Mouse (Mus musculus): ENCODE data around the gene 4930444G20Rik. TPM values are rescaled to one million over a fixed set of nuclear protein-coding genes. Genes with fewer than 3 reads are reported as not detected.
"Not testable (repeated sequence)": the region's sequence is repeated elsewhere in the genome, so short reads cannot be mapped to it uniquely, and the experiment has no call there.

4930444G20Rik gene
- not detected in 2 replicates for polyA plus RNA-seq (2012; rRNA removed)

DNA sequence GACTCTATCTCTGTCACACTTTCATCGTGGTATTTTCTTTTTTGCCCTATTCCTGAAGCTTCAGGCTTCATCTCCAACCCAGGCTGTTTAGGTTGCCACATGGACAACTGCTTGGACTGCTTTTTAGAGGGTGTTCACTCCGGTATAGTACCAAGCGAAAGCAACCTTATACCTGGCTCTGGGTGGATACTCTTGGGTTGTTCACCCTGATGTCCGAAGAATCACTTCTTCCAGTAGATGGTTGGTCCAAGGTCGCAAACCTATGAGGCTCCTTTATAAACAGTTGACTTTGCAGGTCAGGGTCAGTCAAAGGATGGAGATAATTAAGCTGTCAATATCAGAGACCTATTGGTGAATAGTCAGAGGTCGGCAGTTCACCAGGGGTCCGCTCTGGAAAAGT, at the start of gene 4930444G20Rik:
Gene 4930444G20Rik, minus strand, starts transcription at position 101 of the 400 bp plus-strand sequence.
- not testable (repeated sequence) for DNase-seq (ENCODE audit: low spot score)

DNA sequence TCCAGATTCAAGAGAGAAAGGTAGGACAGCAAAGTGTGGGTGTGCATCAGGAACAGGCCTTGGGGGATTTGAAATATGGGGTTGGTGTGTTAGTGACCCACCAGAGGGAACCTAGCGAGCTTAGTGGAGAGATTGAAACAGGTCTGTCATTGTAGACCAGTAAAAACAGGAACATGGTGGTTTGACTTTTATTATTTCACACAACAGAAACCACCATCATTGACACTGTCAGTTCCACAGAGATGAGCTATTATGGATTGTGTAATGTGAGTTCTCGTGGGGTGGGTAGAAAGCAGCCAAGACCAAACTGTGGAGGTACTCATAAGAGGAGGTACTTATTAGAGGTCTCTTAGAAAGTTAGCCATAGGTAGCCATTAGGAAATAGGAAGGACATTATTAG, 6.7 kb upstream of the 4930444G20Rik start:
- DNase-seq (ENCODE audit: low spot score) = no peak

DNA sequence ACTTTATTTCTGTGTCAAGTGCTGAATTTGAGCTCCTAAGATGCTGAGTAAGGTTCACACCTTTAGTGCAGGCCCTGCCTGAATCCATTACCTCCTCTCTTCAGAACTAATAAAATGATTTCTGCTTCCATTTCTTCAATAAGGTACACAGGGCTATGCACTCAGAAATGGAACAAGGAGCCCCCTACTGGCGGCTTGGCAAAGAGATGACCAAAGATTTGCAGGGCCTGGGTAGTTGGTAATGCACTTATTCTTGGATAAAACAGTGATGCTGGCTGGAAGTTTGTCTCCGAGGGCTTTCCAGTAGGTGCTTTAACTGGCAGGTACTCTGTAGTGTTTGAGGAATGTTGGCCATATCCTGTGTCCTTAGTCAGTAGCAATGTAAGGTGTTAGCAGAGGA, 4.9 kb upstream of the 4930444G20Rik start:
- no peak for DNase-seq (ENCODE audit: low spot score)

DNA sequence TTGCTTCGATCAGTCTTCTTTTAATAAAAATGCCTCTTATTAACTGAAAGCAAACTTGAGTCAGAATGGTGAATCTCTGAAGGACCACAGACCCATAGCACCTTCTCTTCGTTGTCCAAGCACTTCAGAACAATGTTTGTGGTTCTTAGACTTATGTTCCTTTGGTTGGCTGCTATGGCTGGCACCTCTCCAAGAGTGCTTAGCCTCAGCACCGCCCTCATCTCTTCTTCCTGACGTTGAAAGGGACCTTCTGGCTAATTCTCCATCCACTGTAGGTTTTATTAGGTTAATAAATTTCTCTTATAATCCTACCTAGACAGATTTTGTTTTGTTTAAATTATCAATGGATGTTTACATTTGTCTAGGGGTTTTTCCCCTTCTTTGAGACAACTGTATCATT, 2.7 kb upstream of the 4930444G20Rik start:
- DNase-seq (ENCODE audit: low spot score) = no peak

DNA sequence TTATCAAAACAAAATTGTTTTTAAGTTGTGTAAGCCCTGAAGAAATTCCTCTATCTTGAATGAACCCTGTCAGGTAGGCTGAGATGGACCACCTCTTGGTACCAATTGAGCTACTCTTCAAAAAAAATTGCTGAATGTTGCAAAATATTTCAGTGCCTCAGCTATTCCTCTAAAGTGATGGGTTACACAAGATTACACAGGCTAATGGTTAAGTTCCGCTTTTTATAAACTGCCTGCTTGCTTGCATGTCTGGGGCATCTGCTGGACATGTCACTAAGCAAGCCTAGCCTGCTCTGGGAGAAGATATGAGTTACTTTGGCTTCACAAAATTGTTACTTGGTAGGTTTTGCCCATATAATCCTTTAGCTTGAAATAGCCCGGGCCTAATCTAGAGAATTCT, 2.3 kb upstream of the 4930444G20Rik start:
- no peak for DNase-seq (ENCODE audit: low spot score)

DNA sequence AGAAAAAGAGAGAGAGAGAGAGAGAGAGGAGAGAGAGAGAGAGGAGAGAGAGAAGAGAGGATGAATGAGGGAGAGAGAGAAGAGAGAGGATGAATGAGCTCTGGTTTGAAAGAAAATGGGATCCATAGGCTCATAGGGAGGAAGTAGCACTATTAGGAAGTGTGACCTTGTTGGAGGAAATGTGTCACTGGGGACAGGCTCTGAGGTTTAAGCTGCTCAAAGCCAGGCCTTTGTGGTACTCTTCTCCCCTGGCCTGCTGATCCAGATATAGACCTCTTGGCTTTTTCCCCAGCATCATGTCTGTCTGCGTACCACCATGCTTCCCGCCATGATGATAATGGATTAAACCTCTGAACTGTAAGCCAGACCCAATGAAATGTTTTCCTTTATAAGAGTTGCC, 8.5 kb downstream of the 4930444G20Rik start:
- no peak for DNase-seq (ENCODE audit: low spot score)

DNA sequence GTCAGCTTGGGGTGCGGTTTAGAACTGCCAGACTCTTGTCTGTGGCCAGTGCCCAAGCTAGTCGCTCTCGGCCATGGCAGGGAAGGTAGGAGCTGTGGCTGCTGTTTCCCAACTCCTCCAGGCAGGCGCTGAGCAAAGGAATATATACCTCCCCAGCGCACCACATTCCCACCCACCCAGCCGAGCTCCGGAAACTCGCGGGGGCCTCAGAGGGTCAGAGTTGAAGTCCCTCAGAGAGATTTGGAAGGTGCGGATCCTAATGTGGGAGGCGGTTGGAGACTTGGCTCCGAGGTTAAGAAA, 8.9 kb downstream of the 4930444G20Rik start:
- no peak for DNase-seq (ENCODE audit: low spot score)

DNA sequence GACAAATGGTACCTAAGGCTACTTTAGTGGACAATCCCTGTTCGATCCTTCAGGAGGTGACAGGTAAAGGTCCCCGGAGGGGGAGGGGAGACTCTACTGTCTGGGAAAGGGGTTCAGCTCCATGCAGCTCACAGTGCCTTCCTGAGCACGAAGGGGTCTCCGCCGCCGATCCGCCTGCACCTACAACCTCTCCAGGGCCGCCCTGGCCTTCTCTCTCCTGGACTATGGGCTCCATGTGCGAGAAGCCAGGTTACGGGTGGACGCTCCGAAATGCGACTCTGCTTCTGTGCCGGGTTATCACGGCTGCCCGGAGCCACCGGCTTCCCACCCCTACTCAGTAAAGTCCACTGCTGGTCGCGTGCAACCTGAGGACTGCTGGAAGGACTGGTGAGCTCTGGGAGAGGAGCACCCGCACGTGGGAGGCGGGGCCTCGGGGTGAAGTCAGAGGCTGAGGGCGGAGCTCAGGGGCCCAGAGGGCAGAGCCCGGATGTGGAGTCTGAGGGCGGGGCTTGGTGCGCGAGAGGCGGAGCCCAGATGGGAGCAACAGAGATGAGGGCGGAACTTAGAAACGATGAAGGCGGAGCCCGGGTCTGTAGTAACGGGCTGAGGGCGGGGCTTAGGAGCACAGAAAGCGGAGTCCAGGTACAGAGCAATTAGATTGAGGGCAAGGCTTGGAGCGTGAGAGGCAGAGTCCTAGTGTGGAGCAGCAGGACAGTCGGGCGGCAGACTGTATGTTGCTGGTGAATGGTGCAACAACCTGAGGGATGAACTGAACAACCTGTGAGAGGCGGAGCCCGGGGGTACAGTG, 9.5 kb downstream of the 4930444G20Rik start:
- DNase-seq (ENCODE audit: low spot score) = peak; percentile 72

DNA sequence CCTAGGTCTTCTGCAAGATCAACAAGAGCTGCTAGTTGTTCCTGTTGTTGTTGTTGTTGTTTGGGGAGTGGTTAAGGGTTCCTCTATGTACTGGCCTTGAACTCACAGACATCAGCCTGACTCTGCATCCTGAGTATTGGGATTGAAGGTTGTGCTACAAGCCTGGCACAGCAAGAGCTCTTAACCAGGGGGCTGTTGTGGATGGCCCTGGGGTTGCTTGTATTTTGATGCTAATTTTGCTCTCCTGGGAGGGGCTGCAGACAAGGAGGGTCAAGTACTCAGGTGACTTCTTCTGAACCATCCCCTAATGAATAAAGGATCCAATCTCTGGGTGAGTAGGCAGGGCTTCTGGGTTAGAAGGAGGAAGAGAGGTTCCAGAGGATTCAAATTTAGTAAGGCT, 12.6 kb downstream of the 4930444G20Rik start:
- DNase-seq (ENCODE audit: low spot score) = no peak

DNA sequence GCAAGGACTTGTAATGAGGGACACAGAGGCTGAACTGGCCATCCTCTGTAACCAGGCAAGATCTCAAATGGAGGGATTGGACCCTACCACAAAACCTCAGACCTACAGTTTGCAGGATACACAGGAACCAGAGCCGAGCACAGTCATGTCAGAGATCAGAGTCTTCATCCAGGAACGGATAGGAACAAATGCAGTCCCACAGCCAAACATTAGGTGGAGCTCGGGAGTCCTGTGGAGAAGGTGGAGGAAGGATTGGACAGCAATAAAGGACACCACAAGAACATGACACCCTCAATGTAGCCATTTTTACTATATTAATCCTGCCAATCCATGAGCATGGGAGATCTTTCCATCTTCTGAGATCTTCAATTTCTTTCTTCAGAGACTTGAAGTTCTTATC, 31.6 kb downstream of the 4930444G20Rik start:
- not testable (repeated sequence) for DNase-seq (ENCODE audit: low spot score)

DNA sequence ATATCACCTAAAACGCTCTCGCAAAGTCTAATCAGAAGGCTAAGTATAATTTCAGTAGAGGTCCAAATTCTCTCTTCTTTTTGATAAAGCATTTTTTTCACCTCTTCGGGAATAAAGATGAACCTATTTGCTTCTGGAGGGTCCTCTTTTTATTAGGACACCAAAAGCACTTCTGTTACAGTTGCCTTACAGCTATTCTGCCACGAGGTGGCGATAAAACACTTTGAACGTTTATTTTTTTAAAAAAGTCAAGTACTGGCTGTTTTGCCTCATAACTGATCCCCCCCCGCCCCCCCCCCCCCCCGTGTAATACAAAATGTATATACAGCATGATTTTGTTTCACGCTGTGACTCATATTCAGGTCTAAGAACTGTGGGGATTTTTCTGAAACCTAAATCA, 33.6 kb downstream of the 4930444G20Rik start:
- DNase-seq (ENCODE audit: low spot score) = no peak

DNA sequence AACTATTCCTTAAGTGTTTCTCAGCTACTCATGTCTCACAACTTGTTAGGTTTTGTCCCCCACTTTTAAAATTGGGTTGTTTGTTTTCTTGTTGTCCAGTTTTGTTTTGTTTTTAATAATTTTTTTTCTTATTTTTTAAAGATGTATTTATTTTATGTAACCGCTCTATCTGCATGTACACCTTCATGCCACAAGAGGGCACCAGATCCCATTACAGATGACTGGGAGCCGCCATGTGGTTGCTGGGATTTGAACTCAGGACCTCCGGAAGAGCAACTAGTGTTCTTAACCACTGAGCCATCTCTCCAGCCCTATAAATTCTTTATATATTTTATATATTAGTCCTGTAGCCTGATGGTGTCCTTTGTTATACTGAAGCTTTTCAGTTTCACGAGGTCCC, 49.3 kb downstream of the 4930444G20Rik start:
- DNase-seq (ENCODE audit: low spot score) = no peak

DNA sequence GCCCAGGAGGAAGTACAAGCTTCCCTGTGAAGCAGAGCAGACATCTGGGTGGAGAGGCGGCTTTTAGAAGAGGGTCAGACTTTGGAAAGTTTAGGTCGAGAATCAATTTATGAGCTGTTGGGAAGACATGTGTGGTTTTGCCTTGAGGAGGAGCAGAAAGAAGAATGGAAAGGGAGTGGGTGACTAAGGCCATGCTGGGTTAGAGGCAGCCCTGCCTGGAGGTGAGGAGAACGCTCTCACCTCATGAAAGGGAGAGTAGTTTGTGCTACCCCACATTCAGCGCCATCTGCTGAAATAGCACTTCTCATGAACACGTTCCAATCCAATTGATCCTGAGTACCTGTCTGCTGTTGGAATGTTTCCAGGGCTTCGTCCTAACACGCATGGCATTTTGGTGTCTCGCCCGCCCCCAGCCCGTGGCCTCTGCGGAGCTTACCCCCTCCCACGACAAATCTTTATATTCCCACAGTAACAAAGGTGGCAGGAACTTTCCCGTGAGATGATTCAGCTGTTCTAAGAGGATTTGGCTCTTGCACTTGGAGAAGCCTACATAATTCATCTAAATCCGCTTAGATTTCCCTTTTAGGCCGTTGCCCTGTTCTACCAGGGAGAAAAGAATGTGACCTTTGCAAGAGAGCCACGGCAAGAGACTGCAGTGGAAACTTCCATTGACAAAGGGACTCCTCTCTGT, 50.3 kb downstream of the 4930444G20Rik start:
- DNase-seq (ENCODE audit: low spot score) = no peak

Other genes with a start within 250 kb of the 4930444G20Rik start
- 38.3 and 44.5 TPM in 2 replicates for gene Sgk1, start 185.9 kb downstream of the 4930444G20Rik start, polyA plus RNA-seq (2012; rRNA removed)
- gene E030030I06Rik, start 81.2 kb upstream of the 4930444G20Rik start, polyA plus RNA-seq (2012; rRNA removed) = 7.0 and 10.3 TPM in 2 replicates
- 6.3 and 6.7 TPM in 2 replicates for gene Raet1e, start 90.5 kb upstream of the 4930444G20Rik start, polyA plus RNA-seq (2012; rRNA removed)
- gene H60b, start 90.5 kb upstream of the 4930444G20Rik start, polyA plus RNA-seq (2012; rRNA removed) = 0.87 and 1.4 TPM in 2 replicates

All from urinary bladder, adult 2 months (tissue).